Mouse (Mus musculus) cerebellum, adult 11-12 months (tissue): Measurements from ENCODE around the gene Msi2.

ENCODE experiments used
- DNase-seq: peaks from one replicate; pipeline ENCODE4 v3.0.0; 2022

Msi2 gene

DNA sequence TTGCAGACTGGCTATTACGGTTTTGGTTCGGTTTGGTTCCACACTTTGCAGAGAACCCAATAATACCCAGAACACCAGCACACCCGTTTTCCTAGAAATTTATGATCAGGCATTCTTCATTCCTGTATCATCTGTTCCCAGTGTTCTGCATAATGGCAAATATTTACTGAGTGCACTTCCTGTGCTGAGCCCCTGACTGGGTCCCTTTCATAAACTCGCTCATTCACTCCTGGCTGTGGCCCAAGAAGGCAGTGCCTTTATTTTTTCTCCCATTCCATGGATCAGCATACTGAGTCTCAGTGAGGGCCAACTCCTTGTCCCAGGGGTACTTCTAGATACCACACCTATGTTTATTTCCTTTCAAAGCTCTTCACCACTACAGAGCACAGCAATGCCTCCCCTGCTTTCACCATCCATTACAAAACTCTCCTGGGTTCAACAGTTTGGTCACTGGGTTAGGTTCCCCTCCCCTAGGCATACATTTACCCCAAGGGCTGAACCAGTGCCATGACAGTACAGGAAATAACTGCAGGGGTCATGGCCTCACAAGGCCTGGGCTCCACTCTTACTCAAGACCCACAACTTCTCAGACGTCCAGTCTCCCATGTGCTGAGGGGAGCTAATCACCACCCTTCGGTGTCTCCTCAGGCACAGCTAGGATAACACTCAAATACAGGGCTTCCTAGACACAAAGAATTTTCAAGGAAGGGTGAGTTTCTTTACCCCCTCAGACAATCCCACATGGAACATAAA, 160.3 kb downstream of the Msi2 start:
- no peak for DNase-seq

DNA sequence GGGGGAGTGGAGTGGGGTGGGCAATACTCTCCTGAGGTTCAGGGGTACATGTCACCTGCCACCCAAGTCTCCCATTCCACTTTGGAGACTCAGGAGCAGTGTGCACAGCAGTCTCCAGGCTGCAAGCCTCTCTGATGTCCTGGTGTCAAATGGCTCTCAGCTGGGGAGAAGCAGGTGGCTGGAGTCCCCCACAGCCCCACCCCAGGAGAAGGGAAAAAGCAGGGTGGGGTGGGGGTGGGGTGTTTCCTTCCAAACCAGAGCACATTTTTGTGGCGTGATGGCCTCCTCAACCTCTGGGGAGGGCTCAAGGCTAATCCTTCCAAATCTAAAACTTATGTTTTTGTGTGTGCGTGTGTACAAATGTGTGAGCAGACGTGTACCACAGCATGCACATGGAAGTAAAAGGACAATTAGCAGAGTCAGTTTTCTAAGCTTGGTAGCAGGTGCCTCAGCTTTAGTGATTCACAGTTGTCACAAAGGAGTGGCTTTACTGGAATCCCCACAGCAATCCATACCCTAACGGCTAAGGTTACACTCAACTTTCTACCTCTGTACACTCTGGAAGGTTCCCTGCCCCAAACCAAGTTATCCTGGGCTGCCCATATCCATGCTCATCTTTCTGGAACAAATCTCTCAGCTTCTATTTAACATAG, 161.1 kb downstream of the Msi2 start:
- no peak for DNase-seq

DNA sequence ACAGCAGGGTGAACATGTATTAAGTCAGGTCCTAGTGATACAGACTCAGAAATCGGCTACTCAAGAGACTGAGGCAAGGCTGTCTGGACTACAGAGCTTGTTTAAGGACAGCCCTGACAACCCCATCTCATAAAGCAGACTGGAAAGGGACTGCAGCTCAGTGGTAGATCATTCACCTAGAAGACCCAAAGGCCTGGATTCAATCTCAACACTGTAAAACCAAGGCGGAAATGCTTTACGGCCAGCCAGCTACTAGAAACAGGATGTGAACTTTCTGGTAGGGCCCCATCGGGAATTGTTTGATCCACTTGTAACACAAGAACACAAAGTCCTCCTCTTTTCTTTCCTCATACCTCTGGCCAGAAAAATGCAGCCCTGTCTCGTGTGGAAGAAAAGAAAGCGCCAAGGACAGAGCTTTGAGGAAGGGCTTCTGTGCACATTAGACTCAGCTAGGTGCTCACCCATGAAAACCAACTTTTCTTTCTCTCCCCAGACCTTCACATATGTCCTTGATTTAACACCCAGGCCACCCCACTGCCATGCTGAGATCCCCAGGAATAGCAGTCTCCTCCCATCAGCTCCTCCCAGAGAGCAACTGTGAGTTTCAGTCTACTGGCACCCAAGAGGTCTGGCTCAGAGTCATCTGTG, 162.3 kb downstream of the Msi2 start:
- DNase-seq = no peak

DNA sequence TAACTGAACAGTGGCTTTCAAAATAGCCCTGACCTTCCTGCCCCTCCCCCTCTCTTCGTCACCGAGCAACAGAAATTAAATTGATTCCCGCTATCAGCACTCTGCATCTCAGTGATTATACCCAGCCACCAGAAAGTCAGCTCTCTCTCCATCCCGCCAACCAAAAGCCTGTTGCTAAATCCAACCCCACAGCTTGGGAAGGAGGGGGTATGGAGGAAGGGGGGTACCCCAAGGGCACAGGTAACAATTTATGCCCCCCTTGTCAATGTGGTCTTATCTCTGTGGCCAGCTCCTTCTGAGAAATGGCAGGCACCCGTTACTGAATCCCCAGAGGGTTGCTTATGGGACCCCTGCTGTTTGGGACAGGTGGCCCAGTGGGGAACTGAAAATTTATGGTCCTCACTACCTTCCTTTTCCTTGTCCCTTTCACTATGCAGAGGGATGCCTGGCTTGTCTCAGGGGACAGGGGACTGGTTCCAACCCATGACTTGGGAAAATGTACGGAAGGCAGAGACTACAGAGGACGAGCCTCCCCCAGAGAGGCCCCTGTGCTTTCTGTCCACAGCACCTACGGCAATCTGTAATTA, 163.0 kb downstream of the Msi2 start:
- no peak for DNase-seq

DNA sequence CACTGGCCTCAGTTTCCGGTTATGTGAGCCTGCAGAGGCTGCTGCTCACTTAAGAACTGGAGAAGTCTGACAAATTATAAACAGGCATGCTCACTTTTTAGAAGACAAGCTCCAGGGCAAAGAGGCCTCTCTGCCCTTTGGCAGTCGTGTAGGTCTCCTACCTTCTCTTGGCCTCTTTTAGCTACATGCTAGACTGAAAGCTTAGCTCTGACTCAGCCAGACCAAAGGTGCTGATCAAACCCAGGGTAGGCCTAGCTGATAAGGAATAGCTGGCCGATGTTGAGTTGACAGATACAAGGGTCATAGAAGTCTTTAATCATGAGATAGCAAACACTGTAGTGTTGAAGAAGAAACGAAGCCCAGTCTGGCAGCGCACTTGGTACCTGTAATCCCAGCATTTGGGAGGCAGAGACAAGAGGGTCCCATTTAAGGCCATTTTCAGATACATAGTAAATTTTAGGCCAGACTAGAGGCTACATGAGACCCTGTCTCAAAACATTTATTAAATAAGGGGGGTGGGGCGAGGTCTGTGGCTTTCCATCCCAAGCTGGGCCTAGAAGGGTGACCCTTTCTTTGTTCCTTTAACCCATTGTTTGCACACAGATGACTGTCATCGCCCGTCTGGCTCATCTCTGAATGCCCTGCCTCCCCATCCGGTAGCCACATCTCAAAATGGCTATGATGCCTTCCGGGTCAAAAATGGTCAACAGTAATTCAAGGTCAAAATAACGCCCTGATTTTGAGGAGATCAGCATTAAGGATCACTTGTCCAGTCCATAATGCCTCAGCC, 164.6 kb downstream of the Msi2 start:
- DNase-seq = no peak

DNA sequence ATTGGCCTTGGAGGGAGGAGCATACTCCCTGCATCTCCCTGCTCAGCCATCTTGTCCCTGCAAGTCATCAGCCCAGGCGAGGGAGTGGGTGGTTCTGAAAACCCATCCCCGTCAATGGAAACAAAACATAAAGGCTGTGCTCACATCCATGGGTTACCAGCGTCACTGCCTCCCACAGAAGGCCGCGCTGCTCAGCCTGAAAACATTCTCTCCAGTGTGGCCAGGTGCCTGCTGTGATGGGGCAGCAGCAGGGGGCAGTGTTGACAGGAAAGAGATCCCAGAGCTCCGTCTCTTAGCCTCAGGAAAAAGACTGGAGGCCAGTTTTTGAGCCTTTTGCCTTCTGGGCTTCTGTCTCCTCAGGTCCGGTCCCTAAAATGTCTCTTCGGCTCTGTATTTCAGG, 165.3 kb downstream of the Msi2 start:
- peak; percentile 76 for DNase-seq

DNA sequence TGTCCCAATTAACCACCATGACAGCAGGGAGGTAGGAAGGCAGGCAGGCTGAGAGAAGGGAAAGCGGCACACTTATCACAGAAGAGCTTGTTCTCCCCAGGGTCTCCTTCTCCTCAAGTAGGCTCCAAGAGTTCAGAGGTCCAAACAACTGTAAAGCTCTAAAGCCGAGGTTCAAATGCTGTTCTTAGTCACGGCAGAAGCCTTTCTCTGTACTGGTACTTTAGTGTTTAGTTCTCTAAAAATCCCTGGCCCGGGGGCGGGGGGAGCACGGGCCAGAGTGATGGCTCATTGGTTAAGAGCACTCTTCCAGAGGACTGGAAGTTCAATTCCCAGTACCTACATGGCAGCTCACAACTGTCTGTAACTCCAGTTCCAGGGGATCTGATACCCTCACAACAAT, 165.9 kb downstream of the Msi2 start:
- DNase-seq = no peak

DNA sequence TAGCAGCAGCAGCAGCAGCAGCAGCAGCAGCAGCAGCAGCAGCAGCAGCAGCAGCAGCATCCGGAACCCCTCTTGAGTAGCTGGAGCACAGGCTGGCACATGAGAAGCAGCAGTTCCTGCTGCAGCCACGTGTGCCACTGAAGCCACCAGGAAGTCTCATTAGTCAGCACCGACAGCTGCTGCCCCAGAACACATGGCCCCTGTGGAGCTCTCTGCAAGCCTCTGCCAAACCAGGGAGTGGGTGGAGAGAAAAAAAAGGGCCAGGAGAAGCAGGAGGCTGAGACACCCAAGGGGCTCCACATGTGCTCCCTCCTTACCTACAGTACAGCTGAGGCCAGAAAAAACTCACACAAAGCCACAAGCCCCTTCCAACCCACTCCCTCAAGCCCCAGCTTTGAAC, 167.3 kb downstream of the Msi2 start:
- DNase-seq = peak; percentile 45

DNA sequence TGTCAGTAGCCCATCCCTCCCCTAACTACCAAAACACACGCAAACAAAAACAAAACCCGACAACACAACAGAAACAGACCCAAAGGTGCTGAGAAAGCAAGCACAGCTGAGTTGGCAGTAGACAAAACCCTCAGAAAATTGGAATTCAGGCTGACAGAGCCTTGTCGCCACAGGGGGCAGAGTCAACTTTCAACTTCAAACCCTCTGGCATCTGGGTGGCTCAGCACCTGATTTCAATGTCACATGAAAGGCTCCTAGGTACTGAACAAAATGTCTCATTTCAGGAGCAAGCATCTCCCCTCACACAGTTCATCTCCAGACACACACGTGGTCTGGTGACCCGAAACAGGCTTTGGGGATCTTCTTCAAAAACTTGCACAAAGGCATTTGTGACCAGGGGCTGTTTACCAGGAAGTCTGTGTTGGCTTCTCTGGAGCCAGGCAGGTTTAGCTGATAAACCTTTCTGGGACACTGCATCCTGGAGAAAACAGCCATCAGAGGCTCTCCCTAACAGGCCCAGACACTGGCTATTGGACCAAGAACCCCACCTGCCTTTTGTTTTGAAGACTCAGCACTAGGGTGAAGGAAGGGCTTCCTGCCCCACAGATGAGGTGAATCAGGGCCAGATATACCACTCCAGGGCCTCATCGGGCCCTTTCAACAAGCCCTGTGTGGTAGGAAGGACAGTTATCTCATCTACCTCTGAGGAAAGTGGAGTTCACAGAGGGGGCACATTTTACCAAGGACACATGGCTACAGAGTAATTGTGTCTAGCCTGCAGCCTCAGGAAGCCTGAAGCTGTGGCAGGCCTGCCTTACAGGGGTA, 168.0 kb downstream of the Msi2 start:
- no peak for DNase-seq

DNA sequence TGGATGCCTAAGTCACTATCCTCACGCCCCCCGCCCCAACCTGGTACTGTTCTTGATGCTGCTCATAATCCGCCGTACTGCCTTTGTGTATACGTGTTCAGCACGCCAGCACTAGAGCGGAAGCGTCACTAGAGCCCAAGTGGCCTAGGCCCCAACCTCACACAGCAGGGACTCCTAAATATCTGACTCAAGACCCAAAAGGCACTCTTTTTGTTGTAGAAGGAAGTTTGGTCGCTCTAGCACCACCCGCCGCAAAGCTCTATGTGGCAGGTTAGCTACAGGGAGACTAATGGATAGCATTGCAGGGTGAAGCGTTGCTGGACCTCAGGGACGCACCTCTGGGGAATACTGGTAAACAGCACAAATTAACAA, 168.8 kb downstream of the Msi2 start:
- no peak for DNase-seq

DNA sequence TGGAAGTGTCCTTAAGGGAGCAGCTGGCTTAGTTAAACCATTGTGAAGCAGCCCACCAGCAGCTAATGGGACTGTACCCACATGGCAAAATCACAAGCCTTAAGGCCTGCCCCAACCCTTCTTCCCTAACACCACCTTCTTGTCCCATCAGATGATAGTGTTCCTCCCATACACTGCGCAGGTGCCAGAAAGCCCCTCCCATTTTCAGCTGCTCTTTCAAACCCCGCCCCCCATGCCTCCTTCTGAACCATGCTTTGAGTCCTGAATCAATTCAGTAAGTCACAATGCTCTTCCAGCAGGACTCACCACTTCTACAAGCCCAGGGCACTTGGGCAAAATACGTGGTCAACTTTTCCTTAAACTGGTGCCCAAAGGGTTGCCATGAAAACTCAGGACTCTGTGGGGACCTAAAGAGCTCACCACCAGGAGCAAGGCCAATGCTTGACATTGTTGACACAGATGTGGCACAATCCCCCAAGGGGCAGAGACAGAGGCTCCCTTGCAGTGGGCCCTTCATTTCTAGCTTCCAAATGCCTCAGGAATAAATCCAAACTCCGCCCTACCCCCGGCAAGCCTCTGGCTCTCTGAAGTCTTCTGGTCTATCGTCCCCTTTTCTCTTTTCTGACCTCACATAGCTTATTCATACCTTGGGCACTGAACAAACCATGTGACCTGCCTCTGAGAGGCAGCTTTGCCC, 169.3 kb downstream of the Msi2 start:
- DNase-seq = no peak

DNA sequence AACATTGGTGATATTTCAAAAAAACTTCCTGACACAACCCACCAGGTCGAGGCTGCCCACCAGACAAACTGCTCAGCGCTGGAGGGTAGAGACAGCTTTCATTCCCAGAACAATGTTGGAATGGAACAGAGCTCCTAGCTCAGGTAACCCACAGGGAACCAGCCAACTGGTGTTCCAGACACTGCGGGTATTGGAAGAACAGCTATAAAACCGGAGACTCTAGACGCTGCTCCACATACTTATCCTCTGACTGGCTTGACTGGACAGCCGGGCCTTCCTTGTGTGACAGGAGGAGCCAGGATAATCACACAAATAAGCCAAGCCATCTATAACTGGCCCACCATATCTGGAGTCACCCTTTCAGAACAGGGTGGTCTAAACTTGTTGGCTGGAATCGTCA, 169.9 kb downstream of the Msi2 start:
- DNase-seq = no peak

DNA sequence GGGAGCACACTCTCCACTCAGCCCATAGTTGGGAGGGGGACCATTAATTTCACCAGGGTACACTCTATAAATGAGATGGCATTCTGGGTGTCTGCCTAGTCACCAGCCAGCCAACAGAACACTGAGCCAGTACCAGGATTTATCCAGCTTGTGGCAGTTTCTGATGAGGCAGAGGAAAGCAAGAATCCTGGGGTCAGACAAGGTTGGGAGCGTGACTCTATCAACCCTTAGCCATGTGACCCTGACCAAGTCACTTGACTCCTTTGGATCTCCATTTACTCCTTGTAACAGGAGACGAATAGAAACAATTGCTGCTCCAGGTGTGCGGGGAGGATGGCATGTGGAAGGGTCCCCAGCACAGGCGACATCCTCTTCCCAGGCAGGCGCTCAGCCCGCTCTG, 174.5 kb downstream of the Msi2 start:
- no peak for DNase-seq

DNA sequence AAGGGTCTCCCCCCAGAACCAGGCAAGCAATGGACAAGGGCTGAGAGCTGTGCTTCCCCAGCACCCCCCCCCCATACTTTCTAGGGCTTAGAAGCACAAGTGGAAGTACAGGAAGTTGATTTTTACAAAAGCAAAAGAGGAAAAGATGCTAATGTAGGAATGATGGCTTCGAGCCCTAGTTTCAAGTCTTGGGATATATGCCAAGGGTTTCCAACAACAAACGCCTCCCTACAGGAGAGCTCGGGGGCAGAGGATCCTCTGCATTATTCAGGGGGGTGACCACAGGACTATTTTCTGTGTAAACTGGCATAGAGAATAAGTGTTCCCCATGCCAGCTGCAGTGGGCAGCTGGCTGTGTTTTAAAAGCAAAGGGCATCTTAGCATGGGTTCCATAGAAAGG, 175.5 kb downstream of the Msi2 start:
- DNase-seq = no peak

DNA sequence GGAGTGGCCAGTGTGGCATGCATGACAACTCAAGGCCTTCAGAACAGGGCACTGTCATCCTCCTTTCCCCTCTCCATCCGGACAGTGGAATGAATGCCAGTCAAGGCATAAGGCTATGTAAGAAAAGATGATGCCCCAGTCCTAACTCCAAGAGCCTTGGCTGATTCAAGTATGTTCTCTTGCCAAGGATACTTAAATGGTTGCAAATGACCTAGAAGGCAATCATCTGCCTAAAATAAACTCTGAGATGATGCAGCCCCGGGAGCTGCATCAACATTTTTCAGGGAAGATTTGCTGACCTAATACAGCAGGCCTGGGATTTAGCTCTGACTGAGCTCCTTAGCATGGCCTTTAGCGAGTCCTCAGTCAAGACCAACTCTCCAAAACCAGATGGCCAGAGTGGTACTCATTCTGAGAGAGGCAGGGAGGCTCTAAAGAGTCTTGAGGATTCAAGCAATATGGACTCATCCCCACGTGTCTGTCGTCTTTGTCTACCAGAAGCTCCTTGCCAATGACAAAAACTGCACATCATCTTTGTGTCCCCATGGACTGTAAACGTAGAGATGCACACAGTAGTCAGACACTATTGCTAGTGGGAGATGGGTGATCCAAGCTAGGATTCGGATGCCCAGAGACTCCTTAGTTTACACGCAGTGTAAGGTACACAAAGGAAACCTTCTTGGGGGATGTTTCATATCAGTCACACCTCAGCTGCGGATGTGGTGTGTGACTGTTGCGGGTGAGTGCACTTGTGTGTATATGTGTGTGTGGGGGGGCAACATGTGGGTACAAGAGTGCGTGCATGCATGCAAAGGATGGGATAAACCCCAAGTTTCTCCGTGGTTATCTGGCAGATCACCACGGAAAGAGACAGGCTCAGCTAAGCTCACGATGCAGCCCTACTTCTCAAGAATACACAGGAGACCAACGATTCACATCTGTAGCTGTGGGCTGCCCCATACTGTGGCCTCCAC, 176.4 kb downstream of the Msi2 start:
- no peak for DNase-seq

DNA sequence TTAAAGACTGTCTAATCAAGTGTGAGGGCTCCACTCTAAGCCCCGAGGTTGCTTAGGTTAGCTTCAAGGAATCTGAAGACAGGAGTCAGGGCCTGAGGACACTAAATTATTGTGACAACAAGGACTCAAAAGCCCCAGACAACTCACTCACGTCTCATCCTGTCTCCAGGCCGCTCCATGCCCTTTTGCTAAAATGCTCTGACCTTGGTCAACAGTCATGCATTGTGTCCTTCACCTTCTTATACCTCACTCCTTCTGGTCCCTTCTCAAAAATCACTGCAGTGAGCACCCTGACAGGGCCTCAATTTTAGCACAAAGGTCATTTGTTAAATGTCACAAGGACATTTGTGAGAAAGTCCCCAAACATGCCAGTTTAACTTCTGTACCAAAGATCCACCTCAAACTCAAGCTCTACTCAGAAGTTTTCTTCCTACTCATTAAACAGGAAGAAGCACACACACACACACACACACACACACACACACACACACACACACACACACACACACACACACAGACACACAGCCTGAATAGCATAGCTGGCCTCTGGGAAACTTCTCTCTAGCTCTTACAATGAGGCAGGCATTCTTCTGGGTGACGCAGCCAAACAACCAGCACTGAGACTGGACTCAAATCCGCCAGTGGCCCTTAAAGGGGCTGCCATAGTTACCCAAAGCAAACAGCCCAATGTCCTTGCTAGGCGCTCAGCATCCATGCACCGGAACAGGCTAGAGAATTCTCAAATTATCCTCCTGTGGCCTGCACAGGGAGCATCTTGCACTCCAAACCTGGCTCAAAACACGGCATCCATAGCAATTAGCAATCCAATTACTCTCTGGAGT, 178.5 kb downstream of the Msi2 start:
- DNase-seq = no peak

DNA sequence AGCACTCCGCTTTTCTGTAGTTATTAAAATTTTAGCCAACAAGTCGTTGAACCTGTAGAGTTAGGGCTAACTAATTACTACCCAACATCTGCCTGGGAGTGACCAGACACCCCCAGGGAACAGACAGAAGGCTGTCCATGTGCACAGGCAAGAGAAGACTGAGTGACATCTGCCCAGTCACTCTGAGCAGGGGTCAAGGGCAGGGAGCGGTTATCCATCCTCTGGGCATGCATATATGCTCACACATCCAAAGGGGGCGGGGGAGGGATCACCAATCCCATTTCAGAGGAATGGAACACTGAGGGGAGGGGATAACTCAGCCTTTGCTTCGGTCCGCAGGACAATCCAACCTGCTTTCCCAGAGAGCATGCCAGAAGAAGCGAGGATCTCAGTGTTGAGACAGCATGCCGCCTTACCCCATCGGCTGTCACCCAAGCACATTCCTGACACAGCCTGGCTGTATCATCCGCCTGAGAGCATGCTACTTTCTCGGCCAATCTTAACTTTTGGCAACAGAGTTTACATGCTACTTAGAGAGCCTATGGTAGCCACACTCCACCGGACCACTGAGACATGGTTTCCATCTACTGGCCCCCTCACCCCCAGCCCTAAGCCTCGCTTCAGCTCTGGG, 179.5 kb downstream of the Msi2 start:
- DNase-seq = no peak

DNA sequence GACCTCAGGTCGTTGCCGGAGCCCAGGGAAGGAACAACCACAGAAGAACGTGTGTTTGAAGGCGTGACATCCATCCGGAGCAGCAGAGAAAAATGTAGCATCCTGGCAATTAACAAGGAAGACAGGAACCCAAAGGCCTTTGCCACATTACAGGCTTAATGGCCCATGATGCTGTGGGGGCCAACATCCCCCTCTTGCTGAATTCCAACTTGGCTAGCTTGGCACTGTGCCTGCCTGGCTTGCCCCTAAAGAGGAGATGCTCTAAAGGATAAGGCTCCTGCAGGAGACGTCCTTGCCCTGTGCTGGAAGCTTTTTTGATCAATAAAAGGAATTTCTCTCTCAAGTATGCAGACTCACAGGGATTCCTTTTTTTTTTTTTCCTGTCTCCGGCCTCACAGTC, 181.0 kb downstream of the Msi2 start:
- no peak for DNase-seq

DNA sequence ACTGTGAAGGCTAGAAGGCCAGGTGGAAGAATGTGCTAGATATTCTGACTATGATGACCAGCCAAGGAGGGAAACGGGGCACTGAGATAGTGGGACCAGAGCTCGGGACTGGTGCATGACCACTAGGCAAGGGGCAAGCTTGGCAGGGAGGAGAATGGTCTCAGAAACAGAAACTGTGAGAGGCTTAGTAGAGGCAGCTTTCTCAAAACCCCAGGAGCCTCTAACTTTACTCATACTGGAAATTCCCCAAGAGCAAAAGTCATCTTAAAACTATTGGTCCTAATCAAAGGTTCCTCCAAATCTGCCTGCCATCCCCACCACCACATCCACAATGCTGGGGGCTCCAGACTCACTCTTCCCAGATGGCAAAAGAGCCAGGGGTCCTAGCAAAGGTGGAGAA, 181.5 kb downstream of the Msi2 start:
- no peak for DNase-seq
